Mouse (Mus musculus): ENCODE results near the gene Zfp536. TPM values are rescaled to one million over a fixed set of nuclear protein-coding genes. Genes with fewer than 3 reads are reported as not detected.
A peak's percentile ranks its signal among the peaks of the same experiment; 100 is the strongest.

Zfp536 gene
- total and polyA plus RNA-seq, 3 experiments, result 3.1 to 10.1 (median 7.7) TPM

DNA sequence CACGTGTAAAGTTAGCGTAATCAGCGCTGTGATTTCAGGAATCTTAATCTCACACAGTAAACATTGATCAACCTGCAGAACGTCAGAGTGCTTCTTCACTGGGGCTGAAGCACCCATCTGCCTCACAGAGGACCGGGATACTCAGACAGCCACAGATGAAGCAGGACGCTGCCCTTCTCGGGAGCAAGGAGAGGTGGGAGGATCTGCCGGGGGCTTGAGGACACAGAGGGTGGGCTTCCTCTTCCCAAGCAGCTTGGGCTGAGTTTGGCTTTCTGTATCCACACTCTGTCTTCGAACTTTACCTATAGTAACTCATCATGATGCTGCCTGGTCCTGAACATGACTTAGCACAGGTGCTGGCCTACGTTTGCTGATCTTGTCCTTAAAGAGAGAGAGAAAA, 40.2 kb upstream of the Zfp536 start:
- intact Hi-C loops (cut with DNase I), result no loop called here
- Histone ChIP-seq H3K27ac (no peak overlapping the region), H3K4me3 (no peak overlapping the region), H3K36me3 (ENCODE audit: control insufficient read depth, insufficient read depth, low read length) (no peaks in the 10 kb centered on the region), H3K79me2 (replicated peaks; ENCODE audit: control insufficient read depth, insufficient read depth, low read length) (no peaks in the 10 kb centered on the region), H3K4me1 (ENCODE audit: control insufficient read depth, insufficient read depth, low read length) (no peaks in the 10 kb centered on the region), H3K9ac (ENCODE audit: low read depth, low read length) (no peak overlapping the region), H3K27me3 (ENCODE audit: control insufficient read depth, insufficient read depth, low read length) (no peaks in the 10 kb centered on the region)
- WGBS, result 74% methylated on average over 10 of the region's 10 CpGs
- TF ChIP-seq CTCF (IDR thresholded peaks at IDR 0.05) (no peak), POLR2A (IDR thresholded peaks at IDR 0.05; ENCODE audit: insufficient read depth, low read depth, low read length) (no peak), EP300 (IDR thresholded peaks at IDR 0.05; ENCODE audit: insufficient read depth, low read depth, low read length) (no peak)
- DNase-seq, result no peak

DNA sequence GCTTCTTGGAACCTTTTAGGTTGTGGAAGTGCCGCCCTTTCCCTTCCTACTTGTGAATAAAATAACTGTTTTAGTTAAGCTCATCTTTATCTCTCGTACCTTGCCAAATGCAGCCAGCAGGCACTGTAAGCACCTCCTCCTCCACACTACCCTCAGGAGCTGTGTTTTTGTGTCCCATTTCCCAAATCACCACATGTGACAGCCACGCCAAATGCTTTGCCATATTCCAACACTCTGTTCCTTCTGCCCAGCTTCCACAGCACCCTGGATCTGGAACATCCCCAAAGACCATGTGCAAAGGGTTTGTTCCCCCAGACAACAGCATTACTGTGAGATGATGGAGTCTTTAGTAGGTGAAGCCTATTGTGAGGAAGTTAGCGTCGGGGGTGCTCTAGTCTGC, 36.5 kb upstream of the Zfp536 start:
- WGBS, result 79% methylated on average over 5 of the region's 5 CpGs
- TF ChIP-seq EP300 (IDR thresholded peaks at IDR 0.05; ENCODE audit: insufficient read depth, low read depth, low read length) (no peak), POLR2A (IDR thresholded peaks at IDR 0.05; ENCODE audit: insufficient read depth, low read depth, low read length) (no peak)
- Histone ChIP-seq H3K4me3 (no peak overlapping the region), H3K27ac (no peak overlapping the region), H3K9ac (ENCODE audit: low read depth, low read length) (no peak overlapping the region), H3K36me3 (ENCODE audit: control insufficient read depth, insufficient read depth, low read length) (no peaks in the 10 kb centered on the region), H3K4me1 (ENCODE audit: control insufficient read depth, insufficient read depth, low read length) (no peaks in the 10 kb centered on the region), H3K79me2 (replicated peaks; ENCODE audit: control insufficient read depth, insufficient read depth, low read length) (no peaks in the 10 kb centered on the region), H3K27me3 (ENCODE audit: control insufficient read depth, insufficient read depth, low read length) (no peaks in the 10 kb centered on the region)
- DNase-seq, result no peak
- intact Hi-C loops (cut with DNase I), result no loop called here

DNA sequence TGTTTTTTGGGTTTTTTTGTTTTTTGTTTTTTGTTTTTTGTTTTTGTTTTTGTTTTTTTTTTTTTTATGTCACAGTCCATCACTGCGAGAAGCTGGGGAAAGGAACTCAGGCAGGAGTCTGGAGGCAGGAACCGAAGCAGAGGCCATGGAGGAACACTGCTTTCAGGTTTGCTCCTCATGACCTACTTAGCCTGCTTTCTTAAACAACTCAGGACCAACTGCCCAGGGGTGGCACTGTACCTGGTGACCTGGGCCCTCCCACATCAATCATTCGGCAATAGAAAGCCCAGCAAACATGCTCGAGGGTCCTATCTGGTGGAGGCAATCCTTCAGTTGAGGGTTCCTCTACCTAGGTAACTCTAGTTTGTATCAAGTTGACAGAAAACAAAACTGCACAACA, 35.6 kb upstream of the Zfp536 start:
- no peaks in the 10 kb centered on the region for H3K4me1 ChIP-seq (ENCODE audit: control insufficient read depth, insufficient read depth, low read length)
- no peak overlapping the region for H3K27ac ChIP-seq
- intact Hi-C loops (cut with DNase I), result no loop called here
- no peak overlapping the region for H3K4me3 ChIP-seq
- DNase-seq, result no peak
- TF ChIP-seq POLR2A (IDR thresholded peaks at IDR 0.05; ENCODE audit: insufficient read depth, low read depth, low read length) (no peak), CTCF (IDR thresholded peaks at IDR 0.05) (no peak), EP300 (IDR thresholded peaks at IDR 0.05; ENCODE audit: insufficient read depth, low read depth, low read length) (no peak)
- no peaks in the 10 kb centered on the region for H3K27me3 ChIP-seq (ENCODE audit: control insufficient read depth, insufficient read depth, low read length)
- 93% methylated on average over 4 of the region's 4 CpGs for WGBS
- no peak overlapping the region for H3K9ac ChIP-seq (ENCODE audit: low read depth, low read length)
- H3K79me2 ChIP-seq (replicated peaks; ENCODE audit: control insufficient read depth, insufficient read depth, low read length), result no peaks in the 10 kb centered on the region
- no peaks in the 10 kb centered on the region for H3K36me3 ChIP-seq (ENCODE audit: control insufficient read depth, insufficient read depth, low read length)

DNA sequence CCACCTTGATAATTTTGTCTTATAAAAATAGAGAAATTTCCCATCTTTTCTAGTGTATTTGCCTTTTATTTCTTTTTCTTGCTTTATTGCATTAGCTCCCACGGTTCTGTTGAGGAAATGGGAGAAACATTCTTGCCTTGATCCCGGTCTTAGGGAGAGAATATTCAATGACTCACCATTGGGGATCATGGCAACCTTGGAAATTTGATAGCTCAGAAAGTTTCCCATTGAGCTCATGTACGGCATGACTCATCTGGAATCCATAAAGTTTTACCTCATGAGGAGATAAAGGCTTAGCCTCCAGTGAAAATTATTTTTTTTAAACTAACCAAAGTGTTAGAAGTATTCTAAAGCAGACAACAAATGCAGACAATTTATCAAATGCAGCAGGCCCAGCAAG, 27.7 kb upstream of the Zfp536 start:
- Histone ChIP-seq H3K9ac (ENCODE audit: low read depth, low read length) (no peak overlapping the region), H3K27me3 (ENCODE audit: control insufficient read depth, insufficient read depth, low read length) (no peaks in the 10 kb centered on the region), H3K4me3 (no peak overlapping the region), H3K27ac (no peak overlapping the region), H3K4me1 (ENCODE audit: control insufficient read depth, insufficient read depth, low read length) (no peaks in the 10 kb centered on the region), H3K36me3 (ENCODE audit: control insufficient read depth, insufficient read depth, low read length) (no peaks in the 10 kb centered on the region), H3K79me2 (replicated peaks; ENCODE audit: control insufficient read depth, insufficient read depth, low read length) (no peaks in the 10 kb centered on the region)
- TF ChIP-seq EP300 (IDR thresholded peaks at IDR 0.05; ENCODE audit: insufficient read depth, low read depth, low read length), result no peak
- no peak for DNase-seq
- 55% methylated on average over 3 of the region's 3 CpGs for WGBS
- intact Hi-C loops (cut with DNase I), result no loop called here

DNA sequence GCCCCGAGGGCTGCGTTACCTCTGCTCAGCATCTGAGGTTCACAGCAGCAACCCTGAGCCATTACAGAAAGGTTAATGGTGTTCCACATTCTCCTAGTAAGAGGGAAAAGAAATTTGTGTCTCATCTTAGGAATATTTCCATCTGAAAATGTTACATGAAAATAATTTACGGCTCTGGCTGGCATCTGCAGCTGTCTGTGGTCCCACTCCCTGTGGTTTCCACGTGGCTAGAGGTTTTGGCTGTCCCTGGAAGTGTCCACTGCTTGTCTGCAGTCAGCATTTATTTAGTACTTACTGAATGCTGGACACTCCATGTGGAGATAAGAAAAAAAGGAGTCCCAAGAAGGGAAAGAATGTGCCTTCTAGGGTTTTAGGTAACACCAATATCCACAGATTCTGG, 15.3 kb upstream of the Zfp536 start:
- 75% methylated on average over 4 of the region's 4 CpGs for WGBS
- no peaks in the 10 kb centered on the region for H3K27me3 ChIP-seq (ENCODE audit: control insufficient read depth, insufficient read depth, low read length)
- H3K36me3 ChIP-seq (ENCODE audit: control insufficient read depth, insufficient read depth, low read length), result no peaks in the 10 kb centered on the region
- H3K79me2 ChIP-seq (replicated peaks; ENCODE audit: control insufficient read depth, insufficient read depth, low read length), result no peaks in the 10 kb centered on the region
- no peak overlapping the region for H3K27ac ChIP-seq
- no peak overlapping the region for H3K4me3 ChIP-seq
- intact Hi-C loops (cut with DNase I), result no loop called here
- H3K9ac ChIP-seq (ENCODE audit: low read depth, low read length), result no peak overlapping the region
- DNase-seq, result no peak
- H3K4me1 ChIP-seq (ENCODE audit: control insufficient read depth, insufficient read depth, low read length), result no peaks in the 10 kb centered on the region
- TF ChIP-seq CTCF (IDR thresholded peaks at IDR 0.05), result no peak
- no peak for TF ChIP-seq POLR2A (IDR thresholded peaks at IDR 0.05; ENCODE audit: insufficient read depth, low read depth, low read length)
- TF ChIP-seq EP300 (IDR thresholded peaks at IDR 0.05; ENCODE audit: insufficient read depth, low read depth, low read length), result no peak

DNA sequence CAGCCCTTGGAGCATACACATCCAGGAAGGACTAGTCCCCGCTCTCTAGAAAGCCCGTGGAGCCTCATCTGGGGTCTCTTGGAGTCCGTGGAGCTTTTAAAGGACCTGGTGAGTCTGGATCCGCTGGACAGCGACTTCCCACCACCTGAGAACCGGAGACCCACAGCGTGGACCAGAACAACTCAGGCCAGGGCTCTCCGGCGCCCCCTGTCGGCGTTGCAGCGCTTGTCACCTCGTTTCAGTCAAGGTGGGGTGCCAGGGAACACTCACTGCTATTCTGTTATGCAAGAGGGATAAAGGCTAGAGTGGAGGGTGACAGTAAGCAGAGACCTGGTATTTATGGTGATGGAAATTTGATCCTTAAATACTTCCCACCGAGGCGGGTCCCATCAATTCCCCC, 2.1 kb upstream of the Zfp536 start:
- no peak overlapping the region for H3K27ac ChIP-seq
- DNase-seq, result peak; percentile 39 to 67
- H3K9ac ChIP-seq (ENCODE audit: low read depth, low read length), result no peak overlapping the region
- WGBS, result 4% methylated on average over 15 of the region's 15 CpGs
- no peaks in the 10 kb centered on the region for H3K36me3 ChIP-seq (ENCODE audit: control insufficient read depth, insufficient read depth, low read length)
- intact Hi-C loops (cut with DNase I), result loop anchor here (1.0 kb wide), 1 partner anchor 401 kb away; no protein-coding TSS in a partner anchor
- no peak overlapping the region for H3K4me3 ChIP-seq
- H3K27me3 ChIP-seq (ENCODE audit: control insufficient read depth, insufficient read depth, low read length), result peaks cover 5% of the 10 kb centered on the region; the same call in 1 of the 2 replicates
- H3K79me2 ChIP-seq (replicated peaks; ENCODE audit: control insufficient read depth, insufficient read depth, low read length), result no peaks in the 10 kb centered on the region
- TF ChIP-seq POLR2A (IDR thresholded peaks at IDR 0.05; ENCODE audit: insufficient read depth, low read depth, low read length), result no peak
- no peak for TF ChIP-seq EP300 (IDR thresholded peaks at IDR 0.05; ENCODE audit: insufficient read depth, low read depth, low read length)
- peak; percentile 90 for TF ChIP-seq CTCF (IDR thresholded peaks at IDR 0.05)
- no peaks in the 10 kb centered on the region for H3K4me1 ChIP-seq (ENCODE audit: control insufficient read depth, insufficient read depth, low read length)

Measured in heart, adult 2 months (tissue).